Mouse (Mus musculus) kidney, adult 11 months (tissue): ENCODE measurements around the gene Tbl2.

ENCODE experiments used
- DNase-seq: peaks from one replicate; pipeline ENCODE4 v3.0.0; 2022

Tbl2 gene

DNA sequence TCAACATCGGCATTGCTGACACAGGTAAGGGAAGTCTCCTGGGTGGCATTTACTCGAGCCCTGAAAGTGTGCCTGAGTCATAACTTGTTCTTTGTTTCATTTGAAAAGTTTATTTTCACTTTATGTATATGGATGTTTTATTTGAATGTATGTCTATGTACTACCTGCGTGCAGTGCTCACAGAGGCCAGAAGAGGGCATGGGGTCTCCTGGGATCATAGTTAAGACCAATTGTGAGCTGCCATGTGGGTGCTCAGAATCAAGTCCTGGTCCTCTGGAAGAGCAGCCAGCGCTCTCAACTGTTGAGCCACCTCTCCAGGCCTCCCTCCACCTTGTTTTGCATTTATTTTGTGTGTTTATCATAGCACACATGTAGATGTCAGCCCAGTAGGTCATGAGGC is 7.0 kb downstream of the Tbl2 start:
- no peak for DNase-seq

DNA sequence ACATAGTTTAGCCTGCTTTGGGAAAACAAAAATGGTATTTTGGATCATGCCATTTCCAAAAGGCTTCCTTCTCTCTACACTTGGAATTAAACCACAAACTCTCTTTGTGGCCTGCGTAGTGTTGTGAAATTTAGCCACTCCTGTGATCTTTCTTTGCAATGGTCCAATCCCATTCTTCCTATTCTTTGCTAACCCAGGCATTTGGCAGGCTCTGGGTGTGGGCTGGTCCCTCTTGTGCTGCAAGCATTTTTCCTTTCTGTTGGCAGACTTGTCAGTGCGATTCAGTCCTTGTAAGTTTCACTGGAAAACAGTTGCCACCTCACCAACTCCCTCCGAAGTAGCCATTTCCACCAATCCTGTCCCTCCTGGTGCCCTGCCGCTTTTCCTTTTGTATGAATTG is 11.8 kb downstream of the Tbl2 start:
- DNase-seq: no peak

DNA sequence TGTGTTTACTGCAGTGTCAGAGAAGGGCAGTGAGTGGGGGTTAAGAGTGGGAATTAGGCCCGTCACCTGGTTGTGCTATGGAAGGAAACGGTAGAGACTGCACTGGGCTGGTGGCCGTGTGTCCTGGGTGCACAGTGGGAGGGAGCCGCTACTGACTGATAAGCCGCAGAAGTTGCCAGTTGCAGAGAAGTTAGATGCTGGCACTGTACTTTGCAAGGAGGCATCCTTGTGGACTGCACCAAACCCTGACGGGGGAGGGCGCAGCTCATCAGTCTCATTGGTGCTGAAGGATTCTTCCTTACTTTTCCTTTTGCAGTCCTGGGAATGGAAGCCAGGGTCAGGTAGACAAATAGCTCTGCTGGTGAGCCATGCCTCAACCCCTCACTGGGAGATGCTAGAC is 12.2 kb downstream of the Tbl2 start:
- no peak for DNase-seq

DNA sequence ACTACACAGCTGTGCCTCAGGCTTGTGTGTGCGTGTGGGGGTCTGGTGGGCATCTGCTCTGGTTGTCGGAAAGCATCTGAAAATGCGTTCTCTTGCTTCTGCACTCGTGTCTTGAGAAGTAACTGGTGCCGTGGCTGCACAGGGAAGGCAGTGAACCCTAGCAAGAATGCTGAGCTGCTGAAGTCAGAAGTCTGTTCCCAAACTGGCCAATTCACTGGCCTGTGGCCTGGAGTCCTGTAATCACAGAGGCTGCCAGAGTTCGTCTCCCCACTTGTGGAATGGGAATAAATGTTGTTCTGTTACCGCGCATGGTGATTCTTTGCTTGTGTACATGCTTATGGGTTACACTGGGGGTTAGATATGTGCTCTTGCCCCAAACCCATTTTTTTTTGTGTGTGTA is 12.9 kb downstream of the Tbl2 start:
- DNase-seq: peak; percentile 78

DNA sequence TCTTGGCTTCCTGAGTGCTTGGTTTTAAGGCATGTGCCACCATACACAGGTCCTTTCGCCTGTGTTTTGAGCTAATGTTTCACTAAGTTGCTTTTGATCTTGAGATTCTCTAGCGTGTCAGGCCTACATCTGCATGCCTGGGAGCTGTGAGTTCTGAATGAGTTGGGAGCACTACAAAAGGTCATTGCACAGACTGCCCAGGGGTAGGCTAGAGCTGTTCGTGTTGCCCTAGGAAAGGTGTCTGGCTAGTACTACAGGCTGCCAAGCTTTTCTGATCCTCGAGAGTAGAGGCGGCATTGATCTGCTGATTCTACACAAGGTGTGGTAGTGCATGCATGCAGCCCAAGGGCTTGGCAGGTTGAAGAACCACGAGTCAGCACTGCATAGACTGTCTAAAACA is 13.4 kb downstream of the Tbl2 start:
- DNase-seq: peak; percentile 71

DNA sequence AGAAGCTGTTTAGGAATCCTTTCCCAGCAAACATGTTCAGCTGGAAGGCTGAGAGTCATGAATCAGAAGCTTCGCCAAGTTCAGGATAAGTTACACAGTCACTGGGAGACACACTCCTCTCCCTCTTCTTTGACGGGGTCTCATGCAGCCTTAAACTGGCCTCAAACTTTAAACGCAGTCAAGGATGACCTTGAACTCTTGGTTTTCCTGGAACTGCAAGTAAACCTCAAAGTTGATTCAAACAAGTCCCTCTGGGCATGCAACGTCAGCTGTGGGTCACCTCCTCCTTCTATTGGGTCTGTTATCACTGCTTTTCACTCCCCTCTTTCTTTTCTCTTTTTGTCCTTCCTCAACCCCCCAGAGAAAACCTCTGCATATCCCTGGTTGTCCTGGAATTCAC is 17.5 kb downstream of the Tbl2 start:
- DNase-seq: no peak

DNA sequence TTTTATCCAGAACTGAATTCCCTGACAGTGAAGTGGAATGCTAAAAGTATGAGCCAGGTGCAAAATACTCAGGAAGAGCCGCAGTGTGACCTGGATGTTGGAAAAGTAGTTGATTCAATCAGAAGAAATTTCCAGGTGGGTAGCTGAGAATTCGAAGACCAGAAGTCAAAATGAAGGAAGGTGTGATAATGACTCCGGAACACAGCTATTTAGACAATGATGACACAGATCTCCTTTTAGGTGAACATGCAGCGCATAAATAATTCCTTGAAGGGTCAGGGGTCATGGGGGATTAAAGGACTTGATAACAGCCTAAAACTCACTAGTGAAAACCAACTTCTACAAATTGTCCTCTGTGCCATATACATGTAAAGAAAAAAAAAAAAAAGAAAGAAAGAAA is 18.0 kb downstream of the Tbl2 start:
- no peak for DNase-seq

DNA sequence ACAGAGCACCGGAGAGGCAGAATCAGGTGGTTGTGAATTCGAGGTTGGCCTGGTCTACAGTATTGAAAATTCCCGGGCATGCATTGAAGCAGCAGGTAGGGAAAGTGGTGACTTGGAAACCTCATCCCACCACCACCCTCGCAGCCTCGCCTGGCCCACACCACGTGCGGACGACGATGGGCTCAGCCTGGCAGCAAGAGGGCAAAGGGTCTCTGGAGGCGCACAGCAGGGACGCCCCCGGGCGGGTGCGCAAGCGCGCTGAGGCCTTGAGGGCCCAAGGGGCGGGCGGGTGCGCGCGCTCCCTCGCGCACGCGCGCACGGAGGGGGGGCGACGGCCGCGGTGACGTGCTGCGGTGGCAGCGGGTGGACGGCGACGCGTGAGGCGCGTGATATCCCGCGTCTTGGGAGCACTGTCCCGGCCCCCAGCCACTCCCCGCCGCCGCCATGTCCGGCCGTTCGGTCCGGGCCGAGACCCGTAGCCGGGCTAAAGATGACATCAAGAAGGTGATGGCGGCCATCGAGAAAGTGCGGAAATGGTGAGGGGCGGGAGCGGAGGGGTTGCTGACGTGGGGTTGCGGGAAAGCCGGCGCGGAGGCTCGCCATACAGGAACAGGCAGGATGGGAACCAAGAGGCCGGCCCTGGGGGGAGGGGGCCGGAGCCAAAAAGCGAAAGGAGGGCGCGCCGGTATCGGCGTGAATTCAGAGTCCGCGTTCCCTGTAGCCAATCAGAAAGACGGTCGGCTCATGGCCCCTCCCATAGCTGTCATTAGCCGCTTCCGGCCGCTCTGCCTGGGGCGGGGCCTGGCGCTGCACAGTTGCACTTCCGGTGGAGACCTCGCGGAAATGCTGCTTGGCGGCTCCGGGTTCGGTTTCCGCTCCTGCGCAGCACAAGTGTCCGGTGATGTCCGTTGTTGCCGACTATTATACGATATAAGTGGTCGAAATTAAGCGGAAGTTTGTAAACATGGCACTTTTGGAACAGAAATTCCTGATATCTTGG is 18.9 kb downstream of the Tbl2 start, which contains the start of gene Bcl7b:
Gene Bcl7b, plus strand, starts transcription at position 221 of the 1,000 bp plus-strand sequence.
- peak; percentile 98 for DNase-seq

DNA sequence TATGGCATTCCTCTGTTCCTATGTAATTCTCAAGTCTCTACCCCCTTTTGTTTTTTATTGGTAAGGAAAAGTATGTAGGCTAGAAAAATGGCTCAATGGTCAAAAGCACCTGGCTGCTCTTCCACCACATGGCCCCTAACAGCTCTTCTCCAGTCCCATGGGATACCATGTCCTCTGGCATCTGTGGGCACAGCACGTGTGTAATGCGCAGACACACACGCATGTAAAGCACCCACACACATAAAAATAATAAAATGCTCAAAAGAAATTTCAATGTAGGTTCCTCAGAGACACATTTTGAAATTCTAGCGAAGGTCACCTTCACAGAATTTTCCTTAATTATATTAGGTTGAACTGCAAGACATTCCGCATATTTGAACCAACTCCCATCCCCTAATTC is 20.0 kb downstream of the Tbl2 start:
- no peak for DNase-seq

DNA sequence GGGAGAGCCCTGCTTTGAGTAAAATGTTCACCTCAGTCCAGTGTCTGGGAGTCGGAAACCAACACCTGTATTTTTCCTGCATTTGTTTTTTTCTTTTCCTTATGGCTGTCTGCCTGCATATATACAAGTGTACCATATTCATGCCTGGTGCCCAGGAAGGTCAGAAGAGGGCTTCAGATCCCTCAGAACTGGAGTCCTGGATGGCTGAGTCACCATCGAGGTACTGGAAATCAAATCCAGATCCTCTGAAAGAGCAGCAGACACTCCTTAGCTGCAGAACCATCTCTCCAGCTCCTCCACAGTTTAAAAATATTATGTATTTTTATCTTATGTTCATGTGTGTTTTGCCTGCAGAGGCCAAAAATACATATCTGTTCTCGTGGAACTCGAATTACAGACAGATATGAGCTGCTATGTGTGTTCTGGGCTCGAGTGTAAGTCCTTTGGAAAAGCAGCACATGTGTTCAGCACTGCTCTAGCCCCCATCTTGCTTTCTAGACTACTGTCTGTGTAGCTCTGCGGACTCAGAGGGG is 22.3 kb downstream of the Tbl2 start:
- no peak for DNase-seq

DNA sequence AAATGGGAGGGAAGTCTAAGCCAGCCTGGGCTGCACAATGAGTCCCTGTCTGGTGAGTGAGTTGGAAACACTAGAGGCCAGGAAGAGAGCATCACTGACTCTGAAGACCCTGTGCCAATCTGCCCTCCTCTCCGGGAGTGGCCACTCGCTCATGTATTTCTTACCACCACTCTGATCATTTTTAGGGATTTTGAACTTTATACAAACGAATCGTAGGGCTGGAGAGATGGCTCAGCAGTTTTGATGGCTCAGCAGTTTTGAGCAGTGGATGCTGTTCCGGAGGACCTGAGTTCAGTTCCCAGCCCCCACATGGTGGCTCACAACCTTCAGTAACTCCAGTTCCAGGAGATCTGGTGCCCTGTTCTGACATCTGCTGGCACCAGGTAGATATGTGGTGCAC is 23.5 kb downstream of the Tbl2 start:
- DNase-seq: no peak

DNA sequence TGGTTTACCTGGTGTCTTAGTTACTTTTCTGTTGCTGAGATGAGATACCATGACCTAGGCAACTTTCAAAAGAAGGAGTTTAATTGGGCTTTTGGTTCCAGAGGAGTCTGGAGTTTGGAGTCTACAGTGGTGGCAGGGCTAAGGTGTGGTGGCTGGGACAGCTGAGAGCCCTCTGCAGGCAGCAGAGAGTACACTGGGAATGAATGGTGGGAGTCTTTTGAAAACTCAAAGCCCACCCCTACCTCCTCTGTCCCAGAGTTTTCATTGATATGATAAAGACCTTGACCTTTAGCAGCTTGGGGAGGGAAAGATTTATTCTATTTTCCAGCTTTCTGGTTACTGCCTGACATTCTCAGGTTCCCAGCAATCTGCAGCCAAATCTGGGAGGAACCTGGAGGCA is 25.6 kb downstream of the Tbl2 start:
- no peak for DNase-seq

DNA sequence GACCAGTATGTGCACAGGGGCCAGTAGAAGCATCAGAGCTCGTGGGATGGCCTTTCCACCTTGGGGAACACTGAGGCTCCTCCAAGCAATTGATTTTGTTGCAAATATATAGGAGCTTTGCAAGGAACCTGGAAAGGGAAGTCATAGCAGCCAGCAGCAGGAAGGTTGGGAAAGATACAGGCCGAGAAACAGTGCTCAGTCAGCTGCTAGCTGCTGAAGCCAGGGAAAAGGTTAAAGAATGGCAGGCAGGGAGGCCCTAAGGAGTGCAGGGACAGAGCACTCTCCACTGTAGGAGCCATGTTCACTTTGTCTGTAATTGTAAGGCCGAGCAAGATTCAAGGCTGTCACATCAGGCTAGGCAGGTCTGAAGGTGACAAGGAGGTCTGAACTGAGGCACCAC is 29.1 kb downstream of the Tbl2 start:
- no peak for DNase-seq

DNA sequence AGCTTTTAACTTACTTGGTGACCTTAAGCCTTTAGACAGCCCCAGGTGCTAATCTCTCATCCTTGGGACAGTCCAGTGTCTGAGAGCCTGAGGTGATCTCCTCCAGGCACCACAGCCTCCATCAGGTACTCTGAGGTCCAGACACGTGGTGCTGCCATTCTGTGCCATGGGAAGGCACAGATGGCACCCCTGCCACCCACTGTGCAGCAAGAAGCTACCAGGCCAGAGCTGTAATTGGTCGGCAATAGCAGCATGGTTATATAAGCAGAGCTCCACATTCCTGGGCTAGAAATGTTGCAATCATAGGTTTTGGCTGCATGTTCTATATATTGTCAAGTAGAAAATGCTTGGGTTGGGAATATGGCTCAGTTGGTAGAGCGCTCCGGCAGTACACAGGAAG is 29.5 kb downstream of the Tbl2 start:
- no peak for DNase-seq

DNA sequence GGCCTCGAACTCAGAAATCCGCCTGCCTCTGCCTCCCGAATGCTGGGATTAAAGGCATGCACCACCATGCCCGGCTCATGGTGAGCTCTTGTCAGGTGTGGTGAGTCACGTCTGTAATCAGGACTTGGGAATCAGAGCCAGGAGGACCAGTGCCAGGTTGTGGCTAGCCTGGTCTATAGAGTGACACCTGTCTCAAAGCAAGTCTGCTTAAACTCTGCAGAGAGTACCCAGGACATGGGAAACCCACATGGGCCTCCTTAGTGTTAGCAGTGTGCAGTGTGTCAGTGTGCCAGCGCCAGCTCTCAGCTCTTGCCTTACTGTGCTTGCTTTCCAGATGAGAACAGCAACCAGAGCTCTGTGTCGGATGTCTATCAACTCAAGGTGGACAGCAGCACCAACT is 30.2 kb downstream of the Tbl2 start:
- DNase-seq: no peak

DNA sequence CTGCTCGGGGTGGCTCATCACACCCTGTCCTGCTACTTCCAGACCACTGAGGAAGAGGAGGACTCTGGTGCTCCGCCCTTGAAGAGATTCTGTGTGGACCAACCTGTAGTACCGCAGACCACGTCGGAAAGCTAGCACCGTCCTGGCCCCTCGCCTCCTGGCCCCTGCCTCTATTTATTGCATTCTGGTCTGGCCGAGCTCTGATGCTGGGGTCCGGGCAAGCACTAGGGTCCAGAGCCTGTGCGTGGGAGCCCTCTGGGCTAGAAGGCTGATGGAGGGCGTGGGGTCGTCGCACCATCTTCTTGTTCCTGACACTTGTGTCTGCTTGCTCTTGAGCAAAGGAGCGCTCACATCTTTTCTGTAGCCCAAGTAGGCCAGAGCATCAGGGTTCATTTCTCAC is 31.3 kb downstream of the Tbl2 start:
- no peak for DNase-seq

DNA sequence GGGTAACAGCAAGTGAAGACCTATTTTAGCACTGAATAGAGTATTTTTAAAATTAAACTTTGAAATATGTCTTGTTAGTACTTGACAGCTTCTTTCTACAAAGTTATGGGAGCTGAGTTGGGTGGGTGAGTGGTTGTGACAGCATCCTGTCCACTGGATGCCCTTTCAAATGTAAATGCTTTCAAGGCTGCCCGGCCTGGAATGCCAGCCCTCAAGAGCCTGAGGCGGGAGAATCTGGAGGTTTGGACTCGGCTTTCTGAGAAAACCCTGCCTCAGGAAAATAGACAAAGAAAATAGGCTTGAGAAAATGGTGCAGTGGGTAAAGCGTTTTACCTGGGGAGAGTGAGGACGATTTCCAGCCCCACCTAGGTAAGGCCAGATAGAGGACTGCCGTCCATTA is 32.3 kb downstream of the Tbl2 start:
- no peak for DNase-seq

DNA sequence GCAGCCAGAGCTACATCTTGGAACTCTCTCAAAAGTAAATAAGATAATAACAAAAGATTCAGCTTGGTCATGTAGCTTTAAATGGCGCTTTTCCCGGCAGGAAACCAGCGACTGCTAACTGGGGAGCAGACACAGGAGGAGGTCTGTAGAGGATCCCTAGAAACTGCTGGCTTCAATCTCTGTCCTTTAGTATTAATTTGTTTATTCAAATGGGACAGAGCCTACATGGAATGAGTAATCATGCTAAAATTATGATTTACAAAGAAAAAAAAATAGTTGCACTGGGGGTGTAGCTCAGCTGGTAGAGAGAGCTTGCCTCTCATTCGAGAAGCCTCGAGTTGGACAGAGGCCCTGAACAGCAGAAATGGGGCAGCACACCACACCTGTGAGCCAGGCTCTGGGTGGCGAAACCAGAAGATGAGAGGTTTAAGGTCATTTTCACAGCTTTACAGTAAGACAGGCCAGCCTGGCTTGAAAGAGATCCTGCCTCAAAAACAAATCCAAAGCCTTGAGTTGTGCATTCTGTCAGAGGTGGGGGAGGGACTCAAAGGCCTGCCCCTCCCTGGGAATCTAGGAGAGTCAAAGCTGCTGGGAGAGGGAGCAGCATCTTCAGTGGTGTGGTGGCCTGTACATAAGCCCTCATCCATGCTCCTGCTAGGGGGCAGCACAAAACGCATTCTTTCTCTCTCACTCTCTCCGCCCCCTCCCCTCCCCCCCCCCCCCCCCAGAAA is 33.8 kb downstream of the Tbl2 start:
- DNase-seq: peak; percentile 5

DNA sequence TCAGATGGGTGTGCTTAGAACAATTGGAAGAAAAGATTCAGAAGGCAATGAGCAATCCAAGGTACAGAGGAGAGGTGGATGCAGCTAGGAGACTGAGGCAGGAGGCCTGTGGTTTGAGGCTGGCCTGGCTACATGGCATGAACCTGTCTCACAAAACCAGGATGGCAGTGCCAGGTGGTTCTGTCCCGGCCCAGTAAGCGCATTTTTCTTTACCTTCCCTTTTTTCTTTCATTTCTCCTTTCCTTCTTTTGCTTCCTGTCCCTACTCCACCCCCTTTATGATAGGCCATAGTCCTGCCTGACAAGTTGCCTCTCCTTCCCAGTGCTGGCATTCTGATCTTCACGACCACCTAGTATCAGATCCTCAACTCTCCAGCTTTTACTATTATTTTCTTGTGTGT is 35.6 kb downstream of the Tbl2 start:
- DNase-seq: no peak

DNA sequence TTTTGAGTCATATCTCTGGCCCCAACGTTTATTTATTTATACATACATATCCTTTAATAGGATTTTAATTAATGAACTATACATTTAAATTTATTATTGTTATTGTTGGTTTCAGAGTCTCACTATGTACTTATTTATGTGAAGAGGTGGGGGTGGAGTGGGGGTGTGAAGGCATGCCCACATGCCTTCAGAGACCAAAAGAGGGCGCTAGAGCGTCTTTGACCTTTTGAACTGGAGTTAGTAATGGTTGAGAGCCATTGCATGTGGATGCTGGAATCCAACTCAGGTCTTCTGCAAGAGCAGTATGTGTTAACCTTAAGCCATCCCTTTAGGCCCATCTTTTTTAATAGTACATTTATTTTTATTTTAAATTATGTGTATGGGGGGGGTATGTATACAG is 36.1 kb downstream of the Tbl2 start:
- no peak for DNase-seq

DNA sequence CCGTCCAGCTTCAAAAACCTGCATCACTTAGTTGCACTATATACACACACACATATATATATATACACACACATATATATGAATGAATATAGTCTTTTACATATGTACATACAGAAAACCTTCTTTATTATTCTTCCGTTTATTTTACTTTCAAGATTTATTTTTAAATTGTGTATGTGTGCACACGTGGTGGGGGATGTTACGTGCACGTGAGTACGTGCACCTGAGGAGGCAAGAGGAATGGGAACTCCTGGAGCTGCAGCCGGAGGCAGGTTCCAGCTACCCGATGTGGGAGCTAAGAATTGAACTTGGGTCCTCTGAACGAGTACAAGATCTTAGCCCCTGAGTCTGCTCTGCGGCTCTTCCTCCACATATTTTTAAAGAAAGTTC is 36.8 kb downstream of the Tbl2 start:
- no peak for DNase-seq

DNA sequence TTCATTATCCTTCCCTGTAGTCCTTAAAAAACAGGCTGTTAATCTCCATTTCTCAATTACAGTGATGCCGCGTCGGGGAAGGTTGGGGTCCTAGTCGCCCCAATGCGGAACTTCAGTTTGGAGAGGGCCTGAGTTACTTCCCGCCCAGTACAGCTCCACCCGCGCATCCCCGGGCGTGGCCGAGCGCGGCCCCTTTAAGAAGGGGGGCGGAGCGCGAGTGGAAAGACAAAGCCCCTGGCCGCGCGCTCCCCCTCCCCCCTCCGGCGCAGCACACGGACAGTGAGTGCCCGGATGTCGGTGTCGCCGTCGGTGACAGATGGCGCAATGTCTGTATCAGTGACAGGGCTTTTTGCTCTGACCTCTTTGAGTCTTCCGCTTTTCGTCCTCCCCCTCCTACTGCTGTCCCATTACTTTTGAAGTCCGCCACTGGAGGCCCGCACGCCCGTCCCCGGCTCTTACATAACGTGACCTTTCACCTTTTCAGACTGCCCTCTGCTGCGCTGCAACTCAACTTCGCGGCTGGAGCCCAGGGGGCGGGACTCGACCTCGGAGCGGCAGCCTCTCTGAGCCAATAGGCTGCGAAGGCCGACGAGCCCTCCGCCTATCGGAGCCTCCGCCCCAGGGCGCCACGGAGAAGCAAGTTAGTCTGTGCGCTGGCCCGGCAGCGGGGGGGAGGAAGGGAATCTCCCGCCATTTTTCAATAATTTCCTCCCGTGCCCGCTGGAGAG is 37.3 kb downstream of the Tbl2 start, which contains the start of gene Baz1b:
Gene Baz1b, plus strand, starts transcription at position 644 of the 728 bp plus-strand sequence.
- peak; percentile 99 for DNase-seq
